Mouse (Mus musculus) hindbrain, embryonic 14.5 days (tissue): ENCODE measurements around the gene Cnih3. TPM values are rescaled to one million over a fixed set of nuclear protein-coding genes. Genes with fewer than 3 reads are reported as not detected.

Experiments
- ATAC-seq: fragments of 200-750 bp; cut with Nextera tagmentation; 2 replicates; pipeline ENCODE4 v1.8.0; 2017; ENCODE audit warnings: moderate number of reproducible peaks, mild to moderate bottlenecking, moderate TSS enrichment, moderate library complexity; ENCODE audit not compliant: low FRiP score
- DNase-seq: peaks from one replicate; pipeline ENCODE4 v3.0.0-alpha.2; 2015; ENCODE audit warnings: low spot score
- H3K27ac ChIP-seq: fragments of 300-500 bp; sonication (generic); 2 replicates; pipeline ENCODE4 v1.5.1; 2014; ENCODE audit warnings: mild to moderate bottlenecking, moderate library complexity
- H3K27me3 ChIP-seq: fragments of 300-500 bp; sonication (generic); 2 replicates; pipeline ENCODE4 v1.6.1; 2014; ENCODE audit warnings: mild to moderate bottlenecking, low read length, mixed read lengths; ENCODE audit not compliant: control insufficient read depth, insufficient read depth
- H3K36me3 ChIP-seq: fragments of 300-500 bp; sonication (generic); replicated peaks from 2 replicates; pipeline ENCODE4 v1.6.1; 2014; ENCODE audit not compliant: control insufficient read depth, insufficient read depth
- H3K4me1 ChIP-seq: fragments of 300-500 bp; sonication (generic); replicated peaks from 2 replicates; pipeline ENCODE4 v1.6.1; 2014; ENCODE audit warnings: antibody characterized with exemption, low read length, mixed read lengths; ENCODE audit not compliant: control insufficient read depth, insufficient read depth
- H3K4me2 ChIP-seq: fragments of 300-500 bp; sonication (generic); replicated peaks from 2 replicates; pipeline ENCODE4 v1.6.1; 2014; ENCODE audit warnings: mild to moderate bottlenecking, moderate library complexity
- H3K4me3 ChIP-seq: fragments of 300-500 bp; sonication (generic); replicated peaks from 2 replicates; pipeline ENCODE4 v1.5.1; 2014; ENCODE audit warnings: mild to moderate bottlenecking, low read length
- H3K9ac ChIP-seq: fragments of 300-500 bp; sonication (generic); 2 replicates; pipeline ENCODE4 v1.6.1; 2014
- H3K9me3 ChIP-seq: fragments of 300-500 bp; sonication (generic); 2 replicates; pipeline ENCODE4 v1.6.1; 2016; ENCODE audit warnings: low read length; ENCODE audit not compliant: control insufficient read depth
- WGBS: fragments of 180-500 bp; shearing (Covaris S2); extraction: QIAGEN DNeasy Blood & Tissue Kit; methylation state at CpG from one replicate; pipeline ENCODE4 v1.1.7; 2014; 5-methylcytosine and 5-hydroxymethylcytosine counted together
- polyA plus RNA-seq: library from polyadenylated mRNA; unstranded; fragments of >200 nt; fragmentation: Nextera tagmentation; extraction: Ambion mirVana; gene quantifications from 2 replicates; pipeline ENCODE4 v1.2.1, GENCODE M21; 2014

Gene Cnih3
- polyA plus RNA-seq, 1 experiment from 2014 or later = 12.7 TPM

DNA sequence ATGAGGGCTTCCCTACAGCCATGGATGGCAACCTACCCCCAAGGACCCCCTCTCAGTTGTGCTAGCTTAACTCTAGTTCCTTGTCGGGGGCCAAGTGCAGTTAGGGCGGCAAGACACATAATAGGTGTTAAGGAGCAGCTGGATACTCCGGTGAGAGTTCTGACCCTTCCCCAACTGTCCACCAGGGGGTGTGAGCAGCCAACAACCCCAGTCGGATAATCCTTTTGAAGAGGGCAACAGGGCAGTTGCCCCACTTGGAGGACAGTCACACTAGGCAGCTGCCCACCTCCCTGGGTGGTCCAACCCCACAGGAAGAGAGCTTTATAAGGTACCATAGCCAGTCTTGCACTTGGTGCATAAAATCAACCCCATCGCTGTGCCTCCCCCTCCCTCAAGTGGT, 112.6 kb downstream of the Cnih3 start:
- DNase-seq (no peak), ATAC-seq (no peak)
- no peak overlapping the region for H3K27ac ChIP-seq
- H3K4me1 ChIP-seq = no peaks in the 10 kb centered on the region
- H3K4me3 ChIP-seq = no peak overlapping the region
- H3K27me3 ChIP-seq = no peaks in the 10 kb centered on the region
- H3K9me3 ChIP-seq = no peaks in the 10 kb centered on the region
- H3K4me2 ChIP-seq = no peak overlapping the region
- 55% methylated on average over 5 of the region's 5 CpGs for WGBS
- no peak overlapping the region for H3K9ac ChIP-seq
- H3K36me3 ChIP-seq = no peaks in the 10 kb centered on the region

DNA sequence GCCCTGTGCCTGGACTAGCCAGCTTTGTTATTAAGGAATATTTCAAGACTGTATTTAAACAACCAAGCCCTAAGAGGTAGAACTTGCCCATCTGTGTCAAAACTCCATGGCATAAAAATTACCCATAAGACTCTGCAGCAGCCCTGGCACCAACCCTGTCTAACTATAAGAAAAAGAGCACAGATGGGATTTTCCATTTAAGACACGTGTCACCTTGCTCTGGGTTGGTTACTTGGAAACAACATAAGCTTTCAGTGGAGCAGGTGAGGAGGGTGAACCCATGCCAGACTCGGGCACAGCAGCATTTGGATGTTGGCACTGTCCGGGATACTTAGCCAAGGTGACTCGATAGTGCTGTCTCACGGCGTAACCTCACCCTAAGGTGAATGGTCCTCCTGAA, 113.6 kb downstream of the Cnih3 start:
- no peaks in the 10 kb centered on the region for H3K36me3 ChIP-seq
- DNase-seq (no peak), ATAC-seq (no peak; the same call in 1 of the 2 replicates)
- no peak overlapping the region for H3K4me3 ChIP-seq
- H3K4me2 ChIP-seq = no peak overlapping the region
- H3K27ac ChIP-seq = no peak overlapping the region
- H3K27me3 ChIP-seq = no peaks in the 10 kb centered on the region
- WGBS = 85% methylated on average over 6 of the region's 6 CpGs
- H3K9me3 ChIP-seq = 0 out of 2 replicates have a peak, but pooled peaks cover 3% of the 10 kb centered on the region
- H3K9ac ChIP-seq = no peak overlapping the region
- no peaks in the 10 kb centered on the region for H3K4me1 ChIP-seq

DNA sequence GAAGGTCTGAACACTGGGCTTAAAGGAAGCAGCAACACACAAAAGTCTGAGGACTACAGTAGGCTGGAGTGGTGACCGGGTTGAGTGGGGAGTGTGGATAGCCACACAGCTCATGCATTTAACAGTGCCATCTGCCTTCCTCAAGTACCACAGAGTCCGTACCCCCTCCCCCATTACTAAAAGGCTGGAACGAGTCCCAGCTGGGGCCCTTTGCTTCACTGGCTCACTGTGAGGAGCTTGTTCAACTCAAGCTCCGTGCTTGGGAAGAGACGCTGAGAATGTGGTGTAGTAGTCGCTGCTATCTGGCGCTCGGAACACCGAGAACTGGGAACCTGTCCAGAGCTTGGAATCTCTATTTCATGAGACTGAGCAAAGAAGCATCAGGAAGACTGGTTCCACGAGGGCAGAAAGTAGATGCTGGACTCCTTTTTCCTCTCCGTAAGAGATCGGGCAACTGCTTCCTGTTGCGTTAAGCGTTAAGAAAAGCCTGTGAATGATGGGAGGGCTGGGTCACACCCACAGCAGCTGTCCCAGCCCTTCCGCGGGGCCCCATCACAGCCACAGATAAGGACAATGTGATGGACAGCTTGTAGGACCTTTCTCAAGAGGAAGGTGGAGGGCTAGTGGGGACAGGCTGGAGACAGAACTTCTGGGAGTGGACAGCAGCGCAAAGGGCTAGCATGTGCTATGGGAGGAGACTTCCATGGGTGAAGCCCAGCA, 114.3 kb downstream of the Cnih3 start:
- Histone ChIP-seq H3K36me3 (no peaks in the 10 kb centered on the region), H3K4me2 (no peak overlapping the region), H3K9ac (no peak overlapping the region), H3K27ac (no peak overlapping the region), H3K4me1 (no peaks in the 10 kb centered on the region), H3K27me3 (no peaks in the 10 kb centered on the region), H3K4me3 (no peak overlapping the region), H3K9me3 (0 out of 2 replicates have a peak, but pooled peaks cover 9% of the 10 kb centered on the region)
- peak; percentile 66; the same call in 1 of the 2 replicates for ATAC-seq
- peak; percentile 28 for DNase-seq
- 69% methylated on average over 17 of the region's 17 CpGs for WGBS

DNA sequence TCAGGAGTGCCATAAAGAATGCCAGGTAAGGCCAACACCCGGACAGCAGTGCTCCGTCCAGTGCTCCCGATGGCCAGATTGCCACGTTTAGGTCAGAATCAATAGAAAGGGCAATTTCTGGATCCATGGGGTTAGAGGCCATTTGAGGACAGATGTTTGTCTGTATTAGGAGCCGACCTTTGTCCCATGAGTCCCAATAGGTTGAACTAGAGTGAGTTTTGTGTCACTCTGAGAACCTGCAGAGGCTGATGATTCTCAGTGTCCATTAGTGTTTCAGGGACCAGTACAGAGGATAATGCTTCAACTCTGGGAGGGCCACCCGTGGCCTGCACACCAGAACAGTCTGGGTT, 114.9 kb downstream of the Cnih3 start:
- Histone ChIP-seq H3K9me3 (0 out of 2 replicates have a peak, but pooled peaks cover 9% of the 10 kb centered on the region), H3K4me1 (no peaks in the 10 kb centered on the region), H3K4me3 (no peak overlapping the region), H3K36me3 (no peaks in the 10 kb centered on the region), H3K27ac (no peak overlapping the region), H3K27me3 (no peaks in the 10 kb centered on the region), H3K9ac (no peak overlapping the region), H3K4me2 (no peak overlapping the region)
- no peak for DNase-seq
- WGBS = 93% methylated on average over 6 of the region's 6 CpGs
- ATAC-seq = no peak

DNA sequence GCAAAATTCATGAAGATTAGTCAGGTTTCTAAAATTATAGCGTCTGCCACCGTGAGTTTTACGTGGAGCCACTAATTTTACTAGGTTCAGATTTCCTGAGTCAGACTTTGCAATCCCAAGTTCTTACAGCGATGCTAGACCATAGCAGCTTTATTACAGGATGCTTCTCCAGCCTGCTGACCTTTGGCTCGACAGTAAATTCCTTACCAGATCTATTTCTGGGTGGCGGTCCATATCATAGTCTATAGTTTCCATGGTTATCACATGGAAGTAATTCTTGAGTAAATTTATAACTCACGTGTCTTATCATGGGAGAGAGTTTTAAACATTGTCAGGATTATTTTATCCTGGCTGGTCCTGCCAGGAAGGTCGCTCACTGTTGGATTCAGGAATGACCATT, 117.0 kb downstream of the Cnih3 start:
- WGBS = 93% methylated on average over 8 of the region's 8 CpGs
- DNase-seq = no peak
- H3K4me2 ChIP-seq = no peak overlapping the region
- 0 out of 2 replicates have a peak, but pooled peaks cover 4% of the 10 kb centered on the region for H3K4me1 ChIP-seq
- 0 out of 2 replicates have a peak, but pooled peaks cover 9% of the 10 kb centered on the region for H3K9me3 ChIP-seq
- ATAC-seq = no peak
- no peak overlapping the region for H3K27ac ChIP-seq
- H3K9ac ChIP-seq = no peak overlapping the region
- no peaks in the 10 kb centered on the region for H3K36me3 ChIP-seq
- no peaks in the 10 kb centered on the region for H3K27me3 ChIP-seq
- H3K4me3 ChIP-seq = no peak overlapping the region

DNA sequence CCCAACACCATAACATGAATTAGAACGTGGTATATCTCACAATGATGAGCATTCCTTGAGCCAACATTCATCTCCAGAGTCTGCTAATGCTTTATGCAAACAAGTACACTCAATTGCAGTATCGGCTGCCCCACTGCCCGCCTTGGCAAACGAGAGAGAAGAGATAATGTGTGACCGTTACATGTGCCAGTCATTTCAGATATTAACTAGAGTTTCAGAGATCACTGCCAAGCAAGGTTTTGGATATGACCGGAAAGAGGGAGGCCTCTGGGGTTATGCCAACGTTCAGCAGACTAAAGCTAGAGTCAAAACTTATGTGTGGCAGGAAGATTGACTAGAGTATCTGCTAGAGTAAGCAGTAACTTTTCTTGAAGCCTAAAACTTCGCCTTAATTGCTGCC, 123.7 kb downstream of the Cnih3 start:
- WGBS = 84% methylated on average over 8 of the region's 8 CpGs
- DNase-seq = no peak
- no peak overlapping the region for H3K4me2 ChIP-seq
- no peaks in the 10 kb centered on the region for H3K36me3 ChIP-seq
- H3K27ac ChIP-seq = no peak overlapping the region
- H3K9ac ChIP-seq = no peak overlapping the region
- H3K27me3 ChIP-seq = no peaks in the 10 kb centered on the region
- no peak overlapping the region for H3K4me3 ChIP-seq
- ATAC-seq = no peak
- H3K4me1 ChIP-seq = 0 out of 2 replicates have a peak, but pooled peaks cover 4% of the 10 kb centered on the region
- 0 out of 2 replicates have a peak, but pooled peaks cover 5% of the 10 kb centered on the region for H3K9me3 ChIP-seq

DNA sequence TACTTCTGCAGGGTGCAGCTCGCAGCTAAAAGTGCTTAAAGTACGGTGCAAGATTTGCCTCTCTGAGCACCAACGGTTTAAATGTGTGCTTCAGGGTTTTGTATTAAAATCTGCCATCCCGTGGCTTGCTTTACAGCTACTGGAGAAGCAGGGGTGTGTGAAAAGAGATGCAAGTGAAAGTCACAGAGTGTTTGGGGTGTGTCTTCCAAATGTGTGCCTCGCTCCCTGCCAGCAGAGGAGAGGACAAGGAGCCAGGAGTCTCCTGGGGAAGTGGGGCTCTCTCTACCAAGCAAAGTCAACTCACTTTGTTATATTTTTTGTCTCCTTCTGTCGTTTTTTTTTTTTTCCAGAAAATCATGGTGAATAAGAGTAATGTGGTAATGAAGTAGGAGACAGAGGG, 124.1 kb downstream of the Cnih3 start:
- no peak overlapping the region for H3K9ac ChIP-seq
- WGBS = 75% methylated on average over 6 of the region's 6 CpGs
- no peaks in the 10 kb centered on the region for H3K27me3 ChIP-seq
- H3K4me2 ChIP-seq = no peak overlapping the region
- 0 out of 2 replicates have a peak, but pooled peaks cover 1% of the 10 kb centered on the region for H3K9me3 ChIP-seq
- ATAC-seq = no peak
- H3K4me3 ChIP-seq = no peak overlapping the region
- no peak for DNase-seq
- 0 out of 2 replicates have a peak, but pooled peaks cover 4% of the 10 kb centered on the region for H3K4me1 ChIP-seq
- no peak overlapping the region for H3K27ac ChIP-seq
- no peaks in the 10 kb centered on the region for H3K36me3 ChIP-seq

DNA sequence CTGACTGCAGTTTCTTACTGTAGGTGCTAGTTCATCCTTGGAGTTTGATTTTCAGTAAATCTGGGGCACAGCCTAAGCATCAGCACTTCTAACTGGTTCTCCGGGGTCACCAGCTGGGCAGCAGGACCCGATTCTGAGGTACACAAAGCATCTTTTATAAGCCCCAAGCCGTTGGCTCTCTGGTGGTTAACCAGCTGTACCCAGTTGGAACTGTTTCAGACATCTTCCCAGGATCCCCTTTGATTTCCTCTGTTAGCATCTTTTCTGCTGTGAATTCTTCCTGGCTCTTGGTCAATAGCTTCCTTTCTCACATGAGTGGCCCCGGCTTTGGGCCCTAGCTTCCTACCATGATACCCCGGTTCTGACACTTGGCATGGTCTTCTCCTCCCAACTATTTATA, 132.3 kb downstream of the Cnih3 start:
- no peak overlapping the region for H3K9ac ChIP-seq
- H3K9me3 ChIP-seq = no peaks in the 10 kb centered on the region
- H3K4me3 ChIP-seq = no peak overlapping the region
- H3K4me2 ChIP-seq = no peak overlapping the region
- WGBS = 56% methylated on average over 5 of the region's 5 CpGs
- 0 out of 2 replicates have a peak, but pooled peaks cover 3% of the 10 kb centered on the region for H3K4me1 ChIP-seq
- H3K27me3 ChIP-seq = no peaks in the 10 kb centered on the region
- H3K27ac ChIP-seq = no peak overlapping the region
- H3K36me3 ChIP-seq = no peaks in the 10 kb centered on the region
- ATAC-seq (no peak), DNase-seq (peak; percentile 25)

DNA sequence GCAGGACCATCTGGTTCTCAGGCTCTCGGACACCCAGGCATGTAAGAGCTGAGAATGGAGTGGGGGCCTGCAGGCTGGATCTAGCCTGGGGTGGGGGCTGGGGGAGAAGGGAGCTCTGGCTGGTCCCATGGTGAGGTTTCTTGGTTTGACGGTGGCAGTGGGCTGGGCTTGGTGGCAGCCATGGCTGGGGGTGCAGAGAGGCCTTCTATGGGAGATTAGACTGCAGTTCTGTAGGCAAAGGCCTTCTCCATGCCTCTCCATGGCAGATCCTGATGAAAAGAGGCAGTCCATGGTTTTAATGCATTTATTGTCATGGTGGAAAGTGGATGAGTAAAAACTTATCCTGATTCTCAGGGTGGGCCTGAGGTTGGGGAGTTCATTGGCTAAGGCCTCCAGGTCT, 151.0 kb downstream of the Cnih3 start:
- DNase-seq (no peak), ATAC-seq (no peak)
- H3K36me3 ChIP-seq = no peaks in the 10 kb centered on the region
- no peaks in the 10 kb centered on the region for H3K27me3 ChIP-seq
- H3K4me1 ChIP-seq = no peaks in the 10 kb centered on the region
- no peak overlapping the region for H3K27ac ChIP-seq
- H3K9ac ChIP-seq = no peak overlapping the region
- 88% methylated on average over 2 of the region's 2 CpGs for WGBS
- no peak overlapping the region for H3K4me2 ChIP-seq
- no peak overlapping the region for H3K4me3 ChIP-seq
- H3K9me3 ChIP-seq = no peaks in the 10 kb centered on the region
